In the genomic region with DNA sequence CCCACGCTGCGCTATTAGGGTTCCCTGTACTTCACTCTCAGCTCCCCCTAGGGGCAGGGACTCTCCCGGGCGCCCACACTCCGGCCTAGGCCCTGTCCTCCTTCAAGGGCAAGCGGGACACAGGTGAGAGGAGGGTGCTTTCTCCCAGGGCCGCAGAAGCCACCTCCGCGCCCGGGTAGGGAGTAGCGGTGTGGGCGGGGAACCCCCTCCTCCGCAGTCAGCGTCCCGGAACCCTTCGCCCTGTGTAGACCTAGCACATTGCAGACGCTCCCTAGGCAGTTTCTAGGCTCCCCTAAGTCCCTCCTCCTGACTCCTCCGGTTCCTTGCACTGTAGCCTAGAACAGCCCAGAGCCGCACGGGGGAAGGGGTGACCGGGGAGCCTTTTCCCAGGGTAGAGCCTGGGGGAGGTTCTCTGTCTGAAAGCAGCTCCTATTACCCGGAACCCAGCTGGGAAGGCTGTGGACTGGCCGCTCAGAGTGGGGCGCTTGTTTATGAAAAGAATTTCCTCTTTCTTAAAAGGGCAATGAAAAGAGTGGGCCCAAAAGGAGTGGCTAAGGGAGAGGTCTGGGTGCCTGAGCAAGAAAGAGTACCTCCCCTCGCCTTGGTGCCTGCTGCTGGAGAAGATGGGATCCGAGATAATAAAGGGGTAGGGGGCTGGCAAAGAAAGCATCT, we compare ENCODE assay signal across 8 mouse cellular contexts. TPM values are rescaled to one million over a fixed set of nuclear protein-coding genes. Genes with fewer than 3 reads are reported as not detected.
A peak's percentile ranks its signal among the peaks of the same experiment; 100 is the strongest.
DNase-seq lines count a peak whose midpoint lies in the region; ATAC-seq and TF ChIP-seq lines count a peak whose summit lies in the region.

No protein-coding gene starts in this region.

- DNase-seq in MEL (ENCODE audit: low read depth, low spot score) = peak; percentile 98
- DNase-seq in cerebellum, adult 2 months = peak; percentile 93 to 98
- peak; percentile 96 for DNase-seq in forebrain, postnatal 0 days
- DNase-seq in heart, postnatal 4 days = peak; percentile 95
- DNase-seq in layer of hippocampus, adult 9-10 months (ENCODE audit: low spot score) = peak; percentile 95
- DNase-seq in ovary, postnatal 10 days (ENCODE audit: low spot score) = peak; percentile 98
- DNase-seq in thymus, postnatal 10 days (ENCODE audit: low spot score in 2 of 2) = peak; percentile 87 to 92

- peak; percentile 94 for ATAC-seq in forebrain, postnatal 0 days
- ATAC-seq in lung, embryonic 16.5 days (ENCODE audit: low read depth) = peak; percentile 84

- WGBS in cerebellum, adult 2 months = under 1% methylated on average over 26 of the region's 26 CpGs
- under 1% methylated on average over 26 of the region's 26 CpGs for WGBS in forebrain, postnatal 0 days
- under 1% methylated on average over 26 of the region's 26 CpGs for WGBS in lung, embryonic 16.5 days

- no peak; the same call in 1 of the 2 replicates for TF ChIP-seq RAD21 in MEL (IDR thresholded peaks at IDR 0.05; ENCODE audit: low read depth, low read length)

- peak; percentile 34 to 58 (median 56); a peak in 5 of 6 replicates for TF ChIP-seq CTCF in MEL (IDR thresholded peaks at IDR 0.05 in 2 of 3, conservative IDR thresholded peaks at IDR 0.05 in 1 of 3; ENCODE audit: control insufficient read depth in 1 of 3, insufficient read depth in 1 of 3, low read depth in 2 of 3, low read length in 3 of 3, poor library complexity in 1 of 3, severe bottlenecking in 1 of 3)
- TF ChIP-seq CTCF in cerebellum, adult 2 months (IDR thresholded peaks at IDR 0.05; ENCODE audit: borderline replicate concordance, insufficient read depth, low read depth, low read length) = peak; percentile 35; the same call in 1 of the 2 replicates
- peak; percentile 73 for TF ChIP-seq CTCF in forebrain, postnatal 0 days (IDR thresholded peaks at IDR 0.05; ENCODE audit: low read depth)

- peak overlapping the region; percentile 74 for H3K4me2 ChIP-seq in forebrain, postnatal 0 days (ENCODE audit: low read depth)
- peak overlapping the region; percentile 58 for H3K4me2 ChIP-seq in lung, embryonic 16.5 days (ENCODE audit: low read depth, low read length)

- H3K27ac ChIP-seq in MEL (ENCODE audit: control insufficient read depth, low read depth, low read length) = peak overlapping the region; percentile 96
- H3K27ac ChIP-seq in cerebellum, adult 2 months (ENCODE audit: insufficient read depth, low read length) = peak overlapping the region; percentile 97
- H3K27ac ChIP-seq in forebrain, postnatal 0 days (ENCODE audit: low read depth, low read length) = peak overlapping the region; percentile 91
- peak overlapping the region; percentile 97 for H3K27ac ChIP-seq in lung, embryonic 16.5 days (ENCODE audit: low read length)

- H3K36me3 ChIP-seq in MEL (ENCODE audit: control insufficient read depth in 1 of 2, insufficient read depth in 2 of 2, low read length in 2 of 2) = peaks cover 0 to 10% of the 10 kb centered on the region in 2 experiments; a peak in 2 of 4 replicates
- H3K36me3 ChIP-seq in forebrain, postnatal 0 days (ENCODE audit: insufficient read depth) = no peaks in the 10 kb centered on the region
- H3K36me3 ChIP-seq in lung, embryonic 16.5 days (ENCODE audit: control insufficient read depth, insufficient read depth, low read length) = no peaks in the 10 kb centered on the region

- peak overlapping the region; percentile 90 for H3K9ac ChIP-seq in MEL (ENCODE audit: control insufficient read depth, low read depth, low read length, poor library complexity, severe bottlenecking)
- H3K9ac ChIP-seq in forebrain, postnatal 0 days = peak overlapping the region; percentile 69
- peak overlapping the region; percentile 79 for H3K9ac ChIP-seq in lung, embryonic 16.5 days (ENCODE audit: low read length)

- H3K27me3 ChIP-seq in MEL (ENCODE audit: control insufficient read depth in 1 of 2, insufficient read depth in 2 of 2, low read length in 2 of 2) = no peaks in the 10 kb centered on the region
- no peaks in the 10 kb centered on the region for H3K27me3 ChIP-seq in cerebellum, adult 2 months (ENCODE audit: control insufficient read depth, insufficient read depth, low read length)
- 0 out of 2 replicates have a peak, but pooled peaks cover 6% of the 10 kb centered on the region for H3K27me3 ChIP-seq in forebrain, postnatal 0 days (ENCODE audit: insufficient read depth, low read length)
- no peaks in the 10 kb centered on the region for H3K27me3 ChIP-seq in lung, embryonic 16.5 days (ENCODE audit: control insufficient read depth, insufficient read depth, low read depth, low read length)

- TF ChIP-seq EP300 in MEL (IDR thresholded peaks at IDR 0.05; ENCODE audit: low read depth in 1 of 2, low read length in 2 of 2) = peak in 1 of 2 experiments; percentile 63; a peak in 2 of 4 replicates

- H3K4me3 ChIP-seq in MEL (ENCODE audit: control insufficient read depth in 1 of 2, insufficient read depth in 1 of 2, low read depth in 2 of 2, low read length in 2 of 2) = peak overlapping the region; percentile 65 to 79
- H3K4me3 ChIP-seq in cerebellum, adult 2 months (replicated peaks; ENCODE audit: insufficient read depth, low read depth, low read length) = peak overlapping the region; percentile 91
- H3K4me3 ChIP-seq in forebrain, postnatal 0 days (ENCODE audit: low read depth, low read length) = peak overlapping the region; percentile 74
- peak overlapping the region; percentile 52 for H3K4me3 ChIP-seq in lung, embryonic 16.5 days (ENCODE audit: low read length)

- peaks cover 2% of the 10 kb centered on the region for H3K79me2 ChIP-seq in MEL (ENCODE audit: control insufficient read depth, insufficient read depth, low read length, poor library complexity)

- no peaks in the 10 kb centered on the region for H3K9me3 ChIP-seq in MEL (replicated peaks; ENCODE audit: insufficient read depth, low read length)
- H3K9me3 ChIP-seq in forebrain, postnatal 0 days (ENCODE audit: low read length) = no peaks in the 10 kb centered on the region
- no peaks in the 10 kb centered on the region for H3K9me3 ChIP-seq in lung, embryonic 16.5 days (ENCODE audit: control insufficient read depth, low read length)

- H3K4me1 ChIP-seq in MEL (ENCODE audit: control insufficient read depth in 1 of 2, insufficient read depth in 2 of 2, low read length in 2 of 2) = peaks cover 0 to 12% of the 10 kb centered on the region in 2 experiments; a peak in 3 of 4 replicates
- no peaks in the 10 kb centered on the region for H3K4me1 ChIP-seq in cerebellum, adult 2 months (ENCODE audit: control insufficient read depth, insufficient read depth, low read length)
- no peaks in the 10 kb centered on the region for H3K4me1 ChIP-seq in forebrain, postnatal 0 days (ENCODE audit: insufficient read depth)
- peaks cover 27% of the 10 kb centered on the region for H3K4me1 ChIP-seq in lung, embryonic 16.5 days (replicated peaks; ENCODE audit: control insufficient read depth, insufficient read depth, low read length)

- TF ChIP-seq POLR2A in MEL (IDR thresholded peaks at IDR 0.05; ENCODE audit: control insufficient read depth in 1 of 2, insufficient read depth in 1 of 2, low read depth in 1 of 2, low read length in 2 of 2, poor library complexity in 1 of 2) = peak; percentile 17 to 67; a peak in 3 of 4 replicates
- no peak; the same call in 1 of the 2 replicates for TF ChIP-seq POLR2A in cerebellum, adult 2 months (IDR thresholded peaks at IDR 0.05; ENCODE audit: borderline replicate concordance, insufficient read depth, low read length)

TF ChIP-seq in MEL, 35 proteins besides CTCF, POLR2A, EP300 and RAD21 (continues in another document):
- TF ChIP-seq MAX (IDR thresholded peaks at IDR 0.05; ENCODE audit: low read length) (no peak), HCFC1 (IDR thresholded peaks at IDR 0.05; ENCODE audit: low read depth, low read length) (peak; percentile 84), GATA1 (IDR thresholded peaks at IDR 0.05; ENCODE audit: low read depth, low read length) (peak; percentile 69)

RNA-seq across cellular contexts. Expression of a gene that starts 4.5 kb away (rescaled TPM):
- total RNA-seq in MEL (2012; rRNA removed) = 18.0 TPM in 2 replicates
- polyA plus RNA-seq in MEL (2012; ENCODE audit: insufficient read depth in 1 of 2, insufficient read length in 2 of 2, low read depth in 1 of 2, low replicate concordance in 2 of 2, missing spikeins in 1 of 2) = 10 to 100 TPM in 1 of 2 experiments, not detected in 1; 69.8 TPM
- polyA plus RNA-seq in cerebellum, adult 2 months (2012; rRNA removed) = 35.7 and 37.2 TPM in 2 replicates
- 18.2 and 24.7 TPM in 2 replicates for total RNA-seq in forebrain, postnatal 0 days (2014; rRNA removed)
- polyA plus RNA-seq in forebrain, postnatal 0 days (2015; fragmentation: Nextera tagmentation; extraction: Ambion mirVana) = 10.7 and 10.8 TPM in 2 replicates
- 100 to 1,000 TPM; 121 to 126 TPM for total RNA-seq in heart, postnatal 4 days (2021)
- 90.8 and 93.9 TPM in 2 replicates for polyA plus RNA-seq in lung, embryonic 16.5 days (2015; fragmentation: Nextera tagmentation; extraction: Ambion mirVana)

RNA-seq across cellular contexts. Expression of a gene that starts 11.9 kb away (rescaled TPM):
- total RNA-seq in MEL (2012; rRNA removed) = 0.26 TPM in 1 of 2 replicates, not detected in the other
- under 1 TPM in 1 of 2 experiments, not detected in 1; 0.11 TPM for polyA plus RNA-seq in MEL (2012; ENCODE audit: insufficient read depth in 1 of 2, insufficient read length in 2 of 2, low read depth in 1 of 2, low replicate concordance in 2 of 2, missing spikeins in 1 of 2)
- polyA plus RNA-seq in cerebellum, adult 2 months (2012; rRNA removed) = 4.7 and 5.6 TPM in 2 replicates
- total RNA-seq in forebrain, postnatal 0 days (2014; rRNA removed) = 3.7 and 10.7 TPM in 2 replicates
- 1.8 and 3.3 TPM in 2 replicates for polyA plus RNA-seq in forebrain, postnatal 0 days (2015; fragmentation: Nextera tagmentation; extraction: Ambion mirVana)
- total RNA-seq in heart, postnatal 4 days (2021) = 1 to 10 TPM; 1.7 to 3.4 TPM
- 3.5 and 5.8 TPM in 2 replicates for polyA plus RNA-seq in lung, embryonic 16.5 days (2015; fragmentation: Nextera tagmentation; extraction: Ambion mirVana)

RNA-seq across cellular contexts. Expression of a gene that starts 22.3 kb away (rescaled TPM):
- total RNA-seq in MEL (2012; rRNA removed) = 0.03 and 0.04 TPM in 2 replicates
- polyA plus RNA-seq in MEL (2012; ENCODE audit: insufficient read depth in 1 of 2, insufficient read length in 2 of 2, low read depth in 1 of 2, low replicate concordance in 2 of 2, missing spikeins in 1 of 2) = under 1 TPM in 1 of 2 experiments, not detected in 1; 0.04 TPM
- 0.39 and 0.59 TPM in 2 replicates for polyA plus RNA-seq in cerebellum, adult 2 months (2012; rRNA removed)
- 0.71 and 0.77 TPM in 2 replicates for total RNA-seq in forebrain, postnatal 0 days (2014; rRNA removed)
- 0.15 and 0.27 TPM in 2 replicates for polyA plus RNA-seq in forebrain, postnatal 0 days (2015; fragmentation: Nextera tagmentation; extraction: Ambion mirVana)
- 1 to 10 TPM; 1.4 to 2.1 TPM for total RNA-seq in heart, postnatal 4 days (2021)
- polyA plus RNA-seq in lung, embryonic 16.5 days (2015; fragmentation: Nextera tagmentation; extraction: Ambion mirVana) = 0.43 and 0.87 TPM in 2 replicates

RNA-seq across cellular contexts. Expression of a gene that starts 24.9 kb away (rescaled TPM):
- 0.08 TPM in 1 of 2 replicates, not detected in the other for total RNA-seq in MEL (2012; rRNA removed)
- under 1 TPM in 1 of 2 experiments, not detected in 1; 0.08 TPM for polyA plus RNA-seq in MEL (2012; ENCODE audit: insufficient read depth in 1 of 2, insufficient read length in 2 of 2, low read depth in 1 of 2, low replicate concordance in 2 of 2, missing spikeins in 1 of 2)
- polyA plus RNA-seq in cerebellum, adult 2 months (2012; rRNA removed) = 2.1 and 3.3 TPM in 2 replicates
- 2.1 and 2.7 TPM in 2 replicates for total RNA-seq in forebrain, postnatal 0 days (2014; rRNA removed)
- 0.63 and 1.6 TPM in 2 replicates for polyA plus RNA-seq in forebrain, postnatal 0 days (2015; fragmentation: Nextera tagmentation; extraction: Ambion mirVana)
- under 1 TPM; 0.32 to 0.33 TPM for total RNA-seq in heart, postnatal 4 days (2021)
- 1.9 and 3.0 TPM in 2 replicates for polyA plus RNA-seq in lung, embryonic 16.5 days (2015; fragmentation: Nextera tagmentation; extraction: Ambion mirVana)

Comparison
In these comparisons a context has a peak if more than half of its experiments do, and no peak if none do; other contexts are left out.
1. Peak in every context shown above with its lines: DNase-seq, ATAC-seq, H3K4me3 ChIP-seq and H3K27ac ChIP-seq.